Mouse (Mus musculus) CH12.LX (cell line): ENCODE data around the gene Uggt1. TPM values are rescaled to one million over a fixed set of nuclear protein-coding genes. Genes with fewer than 3 reads are reported as not detected.

Experiments used
- DNase-seq: peaks from one replicate; pipeline ENCODE4 v3.0.0-alpha.2; 2013; ENCODE audit errors: extremely low read depth
- H3K27ac ChIP-seq: 2 replicates; pipeline ENCODE4 v1.5.1; 2012; ENCODE audit warnings: low read depth, mild to moderate bottlenecking, control low read depth, moderate library complexity; ENCODE audit not compliant: insufficient read depth
- H3K27me3 ChIP-seq: replicated peaks from 2 replicates; pipeline ENCODE3; 2012; ENCODE audit warnings: inconsistent platforms
- H3K36me3 ChIP-seq, 2 experiments: replicated peaks in 1 of 2; 2 replicates each; pipeline versions ENCODE3 to v1.6.1; 2012; ENCODE audit warnings: inconsistent platforms in 1 of 2, low read length in 1 of 2, mild to moderate bottlenecking in 1 of 2, mixed read lengths in 1 of 2, moderate library complexity in 1 of 2; ENCODE audit not compliant: control insufficient read depth in 1 of 2, insufficient read depth in 1 of 2
- H3K4me1 ChIP-seq, 2 experiments: 2 replicates each; pipeline ENCODE4 v1.6.1; 2012; ENCODE audit warnings: inconsistent platforms in 1 of 2, moderate library complexity in 1 of 2; ENCODE audit not compliant: insufficient read depth in 2 of 2, control insufficient read depth in 1 of 2
- H3K4me2 ChIP-seq: 2 replicates; pipeline ENCODE4 v1.6.1; 2012; ENCODE audit warnings: low read depth, mild to moderate bottlenecking, control low read depth; ENCODE audit not compliant: poor library complexity, insufficient read depth, severe bottlenecking
- H3K4me3 ChIP-seq, 3 experiments: fragments of 150-350 bp in 1 of 3; sonication (generic) in 1 of 3; replicated peaks in 1 of 3; 2 replicates each; pipeline versions ENCODE3 to v1.5.1; 2011 to 2012; ENCODE audit warnings: low read depth in 2 of 3, low read length in 2 of 3, mild to moderate bottlenecking in 2 of 3, moderate library complexity in 2 of 3, control low read depth in 1 of 3, improper control_type of control experiment in 1 of 3, inconsistent platforms in 1 of 3, mixed read lengths in 1 of 3; ENCODE audit not compliant: poor library complexity in 1 of 3
- H3K79me2 ChIP-seq: replicated peaks from 2 replicates; pipeline ENCODE4 v1.6.1; 2012; ENCODE audit warnings: mild to moderate bottlenecking, moderate library complexity; ENCODE audit not compliant: control insufficient read depth, poor library complexity, insufficient read depth, severe bottlenecking; ENCODE audit errors: extremely low read depth
- H3K9ac ChIP-seq: 2 replicates; pipeline ENCODE4 v1.6.1; 2012; ENCODE audit warnings: low read depth, mild to moderate bottlenecking, control low read depth, moderate library complexity; ENCODE audit not compliant: insufficient read depth
- H3K9me3 ChIP-seq: replicated peaks from 2 replicates; pipeline ENCODE3; 2012; ENCODE audit warnings: low read length, inconsistent platforms, mixed read lengths
- BHLHE40 ChIP-seq: IDR thresholded peaks from 2 replicates; pipeline ENCODE4 v1.6.1; 2011; ENCODE audit warnings: mild to moderate bottlenecking, low read depth, low read length, improper control_type of control experiment
- CTCF ChIP-seq, 2 experiments: IDR thresholded peaks in 1 of 2; conservative IDR thresholded peaks in 1 of 2; 2 replicates each; pipeline ENCODE4 v1.5.1; 2011 to 2012; ENCODE audit warnings: low read depth in 2 of 2, low read length in 2 of 2, improper control_type of control experiment in 1 of 2, inconsistent platforms in 1 of 2, mild to moderate bottlenecking in 1 of 2, moderate library complexity in 1 of 2
- ETS1 ChIP-seq: conservative IDR thresholded peaks from 2 replicates; pipeline ENCODE4 v1.6.1; 2012; ENCODE audit warnings: low read depth, mild to moderate bottlenecking, inconsistent platforms, low read length, improper control_type of control experiment, moderate library complexity
- GABPA ChIP-seq: IDR thresholded peaks from 2 replicates; pipeline ENCODE4 v1.6.1; 2012; ENCODE audit warnings: low read depth, low read length, improper control_type of control experiment, inconsistent platforms; ENCODE audit not compliant: insufficient replicate concordance
- HCFC1 ChIP-seq: IDR thresholded peaks from 2 replicates; pipeline ENCODE4 v1.6.1; 2012; ENCODE audit warnings: low read depth, mild to moderate bottlenecking, inconsistent platforms, low read length, improper control_type of control experiment
- IRF4 ChIP-seq: IDR thresholded peaks from 2 replicates; pipeline ENCODE4 v1.6.1; 2014; ENCODE audit warnings: low read depth, mild to moderate bottlenecking, inconsistent platforms, low read length, improper control_type of control experiment
- JUND ChIP-seq: conservative IDR thresholded peaks from 2 replicates; pipeline ENCODE4 v1.6.1; 2011; ENCODE audit warnings: low read depth, low read length, improper control_type of control experiment
- KAT2A ChIP-seq: IDR thresholded peaks from 2 replicates; pipeline ENCODE4 v1.6.1; 2012; ENCODE audit warnings: low read length, improper control_type of control experiment, inconsistent platforms; ENCODE audit not compliant: insufficient replicate concordance
- MAFK ChIP-seq: IDR thresholded peaks from 2 replicates; pipeline ENCODE4 v1.6.1; 2011; ENCODE audit warnings: low read length, improper control_type of control experiment; ENCODE audit not compliant: insufficient replicate concordance
- MAX ChIP-seq: IDR thresholded peaks from 2 replicates; pipeline ENCODE4 v1.6.1; 2011; ENCODE audit warnings: low read length, improper control_type of control experiment
- MEF2A ChIP-seq: IDR thresholded peaks from 2 replicates; pipeline ENCODE4 v1.6.1; 2014; ENCODE audit warnings: low read depth, mild to moderate bottlenecking, inconsistent platforms, low read length, improper control_type of control experiment, borderline replicate concordance
- MXI1 ChIP-seq: IDR thresholded peaks from 2 replicates; pipeline ENCODE4 v1.6.1; 2011; ENCODE audit warnings: mild to moderate bottlenecking, low read depth, low read length, improper control_type of control experiment
- NELFE ChIP-seq: IDR thresholded peaks from 2 replicates; pipeline ENCODE4 v1.6.1; 2011; ENCODE audit warnings: low read depth, low read length, improper control_type of control experiment
- PAX5 ChIP-seq: IDR thresholded peaks from 2 replicates; pipeline ENCODE4 v1.6.1; 2012; ENCODE audit warnings: low read length, inconsistent platforms, mixed read lengths
- POLR2A ChIP-seq: IDR thresholded peaks from 2 replicates; pipeline ENCODE4 v1.6.1; 2011; ENCODE audit warnings: low read depth, mild to moderate bottlenecking, improper control_type of control experiment, low read length
- RCOR1 ChIP-seq: conservative IDR thresholded peaks from 2 replicates; pipeline ENCODE4 v1.6.1; 2012; ENCODE audit warnings: low read depth, mild to moderate bottlenecking, inconsistent platforms, low read length, improper control_type of control experiment
- SMC3 ChIP-seq: IDR thresholded peaks from 2 replicates; pipeline ENCODE4 v1.6.1; 2011; ENCODE audit warnings: low read depth, low read length, improper control_type of control experiment
- TBP ChIP-seq: conservative IDR thresholded peaks from 2 replicates; pipeline ENCODE4 v1.6.1; 2011; ENCODE audit warnings: low read depth, low read length, improper control_type of control experiment
- TCF12 ChIP-seq: IDR thresholded peaks from 2 replicates; pipeline ENCODE4 v1.6.1; 2014; ENCODE audit warnings: low read depth, mild to moderate bottlenecking, inconsistent platforms, low read length, improper control_type of control experiment
- UBTF ChIP-seq: IDR thresholded peaks from 2 replicates; pipeline ENCODE4 v1.6.1; 2012; ENCODE audit warnings: low read depth, mild to moderate bottlenecking, inconsistent platforms, low read length, improper control_type of control experiment, moderate library complexity
- USF1 ChIP-seq: IDR thresholded peaks from 2 replicates; pipeline ENCODE4 v1.6.1; 2014; ENCODE audit warnings: low read depth, mild to moderate bottlenecking, inconsistent platforms, low read length, improper control_type of control experiment
- ZKSCAN1 ChIP-seq: IDR thresholded peaks from 2 replicates; pipeline ENCODE4 v1.6.1; 2012; ENCODE audit warnings: low read depth, inconsistent platforms, low read length, improper control_type of control experiment, borderline replicate concordance
- ZMIZ1 ChIP-seq: IDR thresholded peaks from 2 replicates; pipeline ENCODE4 v1.6.1; 2012; ENCODE audit warnings: low read depth, mild to moderate bottlenecking, inconsistent platforms, low read length, improper control_type of control experiment
- ZNF384 ChIP-seq: IDR thresholded peaks from 2 replicates; pipeline ENCODE4 v1.6.1; 2012; ENCODE audit warnings: low read depth, low read length, improper control_type of control experiment, inconsistent platforms
- dilution Hi-C: fragments of 300-500 bp; cut with MboI; formaldehyde crosslinking; loops from 2 replicates; pipeline ENCODE4 v1.14.3; 2020; ENCODE audit warnings: low sequenced_read_pairs; ENCODE audit not compliant: extremely low pct_unique_long_range_greater_than_20kb, extremely low pct_ligation_motif_present
- in situ Hi-C: fragments of 300-500 bp; cut with MboI; formaldehyde crosslinking; loops from 3 replicates; pipeline ENCODE4 v1.14.3; 2019; ENCODE audit warnings: low sequenced_read_pairs, low pct_ligation_motif_present, low pct_unique_long_range_greater_than_20kb, mixed read lengths
- polyA plus RNA-seq: library from polyadenylated mRNA; unstranded; fragments of >175 nt; gene quantifications from 2 replicates; pipeline ENCODE4 v1.2.1, GENCODE M21; 2012; ENCODE audit warnings: low read depth; ENCODE audit not compliant: insufficient read length
- total RNA-seq, 2 experiments: library from RNA; depleted of rRNA; stranded (reverse); fragments of 300-350 nt in 1 of 2; fragments of >200 nt in 1 of 2; gene quantifications; 2 replicates each; pipeline ENCODE4 v1.2.3; 2012 to 2014

Uggt1 gene
- total and polyA plus RNA-seq, 3 experiments = 35.3 to 41.2 (median 39.5) TPM

DNA sequence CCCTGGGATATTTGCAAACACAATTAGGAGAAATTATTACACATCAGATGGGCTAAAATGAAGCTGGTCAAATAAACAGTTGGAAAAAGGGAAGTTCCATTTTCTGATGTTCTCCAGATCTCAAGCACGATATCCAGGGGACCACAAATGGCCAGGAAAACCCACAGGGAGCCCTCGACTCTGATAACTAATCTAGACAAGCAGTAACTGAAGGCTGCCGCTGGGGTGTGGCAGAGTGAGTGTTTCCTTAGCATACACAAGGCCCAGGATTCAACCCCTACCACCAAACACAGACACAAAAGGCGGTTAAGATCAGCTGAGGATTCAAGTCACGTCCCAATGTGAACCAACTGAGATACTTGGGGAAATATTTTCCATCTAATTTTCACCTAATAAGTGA lies 64.5 kb downstream of the Uggt1 start:
- H3K4me2 ChIP-seq = no peak overlapping the region
- H3K27ac ChIP-seq = no peak overlapping the region
- dilution Hi-C loops = no loop called here
- no peaks in the 10 kb centered on the region for H3K27me3 ChIP-seq
- no peak overlapping the region for H3K4me3 ChIP-seq
- no peak overlapping the region for H3K9ac ChIP-seq
- peaks cover 63 to 91% of the 10 kb centered on the region in 2 experiments for H3K36me3 ChIP-seq
- H3K4me1 ChIP-seq = no peaks in the 10 kb centered on the region; a peak in 1 of 4 replicates
- in situ Hi-C loops = no loop called here
- no peaks in the 10 kb centered on the region for H3K9me3 ChIP-seq
- DNase-seq = no peak
- no peak for TF ChIP-seq HCFC1
- no peaks in the 10 kb centered on the region; the same call in 1 of the 2 replicates for H3K79me2 ChIP-seq

DNA sequence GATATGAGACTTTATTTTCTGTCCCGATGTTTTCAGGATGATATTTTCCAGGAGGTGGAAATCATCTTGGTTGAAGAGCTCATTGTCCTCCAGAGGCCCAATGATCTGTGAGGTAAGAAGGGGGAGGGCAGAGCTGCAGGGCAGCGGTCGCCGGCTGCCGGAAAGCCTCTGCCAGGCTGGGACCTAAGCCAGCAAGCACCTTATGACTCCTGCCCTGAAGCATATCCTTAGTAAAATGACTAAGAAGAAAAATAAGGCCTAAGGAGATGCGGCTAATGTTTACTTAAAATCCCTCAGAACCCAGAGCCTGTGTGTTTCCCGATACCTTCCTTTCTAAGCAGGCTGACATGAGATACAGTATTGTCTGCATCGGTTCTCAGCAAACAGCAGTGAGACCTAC lies 71.1 kb downstream of the Uggt1 start:
- peaks cover 57 to 90% of the 10 kb centered on the region in 2 experiments for H3K36me3 ChIP-seq

DNA sequence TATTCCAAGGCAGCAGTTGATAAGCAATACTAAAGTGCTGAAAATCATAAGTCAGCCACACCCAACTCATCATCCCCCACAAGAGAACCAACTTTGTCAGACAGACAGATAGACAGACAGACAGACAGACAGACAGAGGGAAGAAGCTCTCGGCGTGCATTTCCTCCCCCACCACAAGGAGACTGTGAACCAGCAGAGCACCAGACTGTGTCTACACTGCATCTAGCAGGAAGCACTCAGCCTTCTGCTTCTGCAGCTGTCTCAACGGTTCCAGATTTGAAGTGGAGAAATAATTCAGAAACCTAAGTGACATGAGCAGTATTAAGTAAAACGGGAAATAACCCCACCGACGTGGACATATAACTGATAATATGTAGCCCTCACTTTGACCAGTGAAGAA lies 71.6 kb downstream of the Uggt1 start:
- TF ChIP-seq RCOR1 (no peak), IRF4 (no peak), MXI1 (no peak), MAX (no peak), CTCF (conservative IDR thresholded peaks at IDR 0.05 in 1 of 2, IDR thresholded peaks at IDR 0.05 in 1 of 2; ENCODE audit: low read depth in 2 of 2, low read length in 2 of 2) (no peak), USF1 (no peak), ETS1 (no peak)
- in situ Hi-C loops = no loop called here
- H3K4me2 ChIP-seq = no peak overlapping the region
- H3K4me1 ChIP-seq = no peaks in the 10 kb centered on the region
- no peak overlapping the region for H3K4me3 ChIP-seq
- no peaks in the 10 kb centered on the region for H3K27me3 ChIP-seq
- H3K79me2 ChIP-seq = no peaks in the 10 kb centered on the region
- H3K9me3 ChIP-seq = no peaks in the 10 kb centered on the region
- H3K36me3 ChIP-seq = peaks cover 53 to 90% of the 10 kb centered on the region in 2 experiments
- DNase-seq = no peak
- no peak overlapping the region for H3K9ac ChIP-seq
- dilution Hi-C loops = no loop called here
- no peak overlapping the region for H3K27ac ChIP-seq

More for the DNA sequence above, 71.1 kb downstream of the Uggt1 start:
- no peak overlapping the region for H3K4me2 ChIP-seq
- no peak for DNase-seq
- H3K9ac ChIP-seq = no peak overlapping the region
- TF ChIP-seq ZKSCAN1 (no peak), TCF12 (no peak), ZNF384 (no peak), KAT2A (no peak), IRF4 (no peak), NELFE (no peak), SMC3 (no peak), POLR2A (no peak), ZMIZ1 (no peak), GABPA (no peak), MEF2A (no peak), MAFK (no peak), HCFC1 (no peak), RCOR1 (no peak), JUND (no peak), BHLHE40 (no peak), PAX5 (no peak), UBTF (no peak), TBP (no peak)
- H3K27ac ChIP-seq = no peak overlapping the region
- in situ Hi-C loops = no loop called here
- no peaks in the 10 kb centered on the region for H3K4me1 ChIP-seq
- dilution Hi-C loops = no loop called here
- no peaks in the 10 kb centered on the region for H3K9me3 ChIP-seq
- no peak overlapping the region for H3K4me3 ChIP-seq
- no peaks in the 10 kb centered on the region for H3K27me3 ChIP-seq
- no peaks in the 10 kb centered on the region for H3K79me2 ChIP-seq
